Mouse (Mus musculus) lung, postnatal 0 days (tissue): ENCODE measurements around the gene Hmgb1.

Source experiments
- CTCF ChIP-seq: IDR thresholded peaks from 2 replicates; pipeline ENCODE4 v1.5.1; 2016; ENCODE audit warnings: antibody characterized with exemption, mild to moderate bottlenecking
- EP300 ChIP-seq: IDR thresholded peaks from 2 replicates; pipeline ENCODE4 v1.6.1; 2016; ENCODE audit warnings: antibody characterized with exemption, mild to moderate bottlenecking, control low read depth

GRCm38 (mm10) chr5:149147386-149148000 lies 36.8 kb downstream of the Hmgb1 start:
- no peak for TF ChIP-seq CTCF
- TF ChIP-seq EP300: no peak
